Mouse (Mus musculus): ENCODE measurements around the gene Mroh8. TPM values are rescaled to one million over a fixed set of nuclear protein-coding genes. Genes with fewer than 3 reads are reported as not detected.

Gene Mroh8
- total and polyA plus RNA-seq, 2 experiments from 2014 or later = 0.20 to 0.69 TPM

GRCm38 (mm10) chr2:157283321-157283720 lies 4.0 kb upstream of the Mroh8 start:
- Histone ChIP-seq H3K4me2 (ENCODE audit: low read depth, low read length) (no peak overlapping the region), H3K4me3 (ENCODE audit: low read depth, low read length) (no peak overlapping the region), H3K4me1 (ENCODE audit: control insufficient read depth, insufficient read depth) (peaks cover 14% of the 10 kb centered on the region; the same call in 1 of the 2 replicates), H3K27me3 (ENCODE audit: control insufficient read depth, insufficient read depth, low read length) (no peaks in the 10 kb centered on the region), H3K9me3 (replicated peaks; ENCODE audit: control insufficient read depth, low read length) (no peaks in the 10 kb centered on the region), H3K9ac (replicated peaks; ENCODE audit: low read depth, low read length) (no peak overlapping the region), H3K27ac (ENCODE audit: low read depth) (no peak overlapping the region), H3K36me3 (replicated peaks; ENCODE audit: control insufficient read depth, insufficient read depth, low read length) (peaks cover 13% of the 10 kb centered on the region)
- ATAC-seq (ENCODE audit: insufficient read depth, low read depth) (no peak), DNase-seq (ENCODE audit: low spot score) (no peak)
- TF ChIP-seq EP300 (IDR thresholded peaks at IDR 0.05; ENCODE audit: low read depth) (no peak), CTCF (IDR thresholded peaks at IDR 0.05; ENCODE audit: low read depth) (no peak)
- WGBS = 83% methylated on average over 6 of the region's 6 CpGs

- under 1% methylated on average over 64 of the region's 64 CpGs for WGBS
- peak; percentile 100 for ATAC-seq (ENCODE audit: insufficient read depth, low read depth)
- TF ChIP-seq EP300 (IDR thresholded peaks at IDR 0.05; ENCODE audit: low read depth) (peak; percentile 49; the same call in 1 of the 2 replicates), CTCF (IDR thresholded peaks at IDR 0.05; ENCODE audit: low read depth) (no peak)
- Histone ChIP-seq H3K27ac (ENCODE audit: low read depth) (peak within 1 kb of the TSS; percentile 97), H3K9me3 (replicated peaks; ENCODE audit: control insufficient read depth, low read length) (no peaks in the 10 kb centered on the region), H3K4me3 (ENCODE audit: low read depth, low read length) (peak within 1 kb of the TSS; percentile 99), H3K9ac (replicated peaks; ENCODE audit: low read depth, low read length) (peak within 1 kb of the TSS; percentile 96), H3K27me3 (ENCODE audit: control insufficient read depth, insufficient read depth, low read length) (no peaks in the 10 kb centered on the region), H3K4me2 (ENCODE audit: low read depth, low read length) (peak within 1 kb of the TSS; percentile 87), H3K4me1 (ENCODE audit: control insufficient read depth, insufficient read depth) (peaks cover 14% of the 10 kb centered on the region; the same call in 1 of the 2 replicates), H3K36me3 (replicated peaks; ENCODE audit: control insufficient read depth, insufficient read depth, low read length) (no peaks in the 10 kb centered on the region)
- DNase-seq (ENCODE audit: low spot score) = peak; percentile 95
Observed at GRCm38 (mm10) chr2:157278717-157279415, 483 bp downstream of the Mroh8 start, which contains the start of gene Rpn2. Gene Rpn2 (plus strand): TSS chr2:157279017.

- no peak for DNase-seq (ENCODE audit: low spot score)
- no peaks in the 10 kb centered on the region for H3K36me3 ChIP-seq (replicated peaks; ENCODE audit: control insufficient read depth, insufficient read depth, low read length)
- no peaks in the 10 kb centered on the region for H3K9me3 ChIP-seq (replicated peaks; ENCODE audit: control insufficient read depth, low read length)
- no peak overlapping the region for H3K4me3 ChIP-seq (ENCODE audit: low read depth, low read length)
- H3K4me2 ChIP-seq (ENCODE audit: low read depth, low read length) = no peak overlapping the region
- 54% methylated on average over 6 of the region's 6 CpGs for WGBS
- H3K27ac ChIP-seq (ENCODE audit: low read depth) = no peak overlapping the region
- ATAC-seq (ENCODE audit: insufficient read depth, low read depth) = no peak
- no peaks in the 10 kb centered on the region for H3K27me3 ChIP-seq (ENCODE audit: control insufficient read depth, insufficient read depth, low read length)
- TF ChIP-seq EP300 (IDR thresholded peaks at IDR 0.05; ENCODE audit: low read depth) = no peak
- no peak for TF ChIP-seq CTCF (IDR thresholded peaks at IDR 0.05; ENCODE audit: low read depth)
- no peaks in the 10 kb centered on the region for H3K4me1 ChIP-seq (ENCODE audit: control insufficient read depth, insufficient read depth)
- no peak overlapping the region for H3K9ac ChIP-seq (replicated peaks; ENCODE audit: low read depth, low read length)
Observed at GRCm38 (mm10) chr2:157263832-157264231, 15.5 kb downstream of the Mroh8 start.

GRCm38 (mm10) chr2:157263101-157263500 lies 16.2 kb downstream of the Mroh8 start:
- Histone ChIP-seq H3K27ac (ENCODE audit: low read depth) (no peak overlapping the region), H3K4me3 (ENCODE audit: low read depth, low read length) (no peak overlapping the region), H3K4me1 (ENCODE audit: control insufficient read depth, insufficient read depth) (no peaks in the 10 kb centered on the region), H3K4me2 (ENCODE audit: low read depth, low read length) (no peak overlapping the region), H3K27me3 (ENCODE audit: control insufficient read depth, insufficient read depth, low read length) (no peaks in the 10 kb centered on the region), H3K9ac (replicated peaks; ENCODE audit: low read depth, low read length) (no peak overlapping the region), H3K9me3 (replicated peaks; ENCODE audit: control insufficient read depth, low read length) (no peaks in the 10 kb centered on the region), H3K36me3 (replicated peaks; ENCODE audit: control insufficient read depth, insufficient read depth, low read length) (no peaks in the 10 kb centered on the region)
- TF ChIP-seq CTCF (IDR thresholded peaks at IDR 0.05; ENCODE audit: low read depth) (no peak), EP300 (IDR thresholded peaks at IDR 0.05; ENCODE audit: low read depth) (no peak)
- 85% methylated on average over 1 of the region's 1 CpGs for WGBS
- DNase-seq (ENCODE audit: low spot score) (no peak), ATAC-seq (ENCODE audit: insufficient read depth, low read depth) (no peak)

GRCm38 (mm10) chr2:157262506-157262905 lies 16.8 kb downstream of the Mroh8 start:
- no peak for TF ChIP-seq CTCF (IDR thresholded peaks at IDR 0.05; ENCODE audit: low read depth)
- TF ChIP-seq EP300 (IDR thresholded peaks at IDR 0.05; ENCODE audit: low read depth) = no peak
- Histone ChIP-seq H3K27me3 (ENCODE audit: control insufficient read depth, insufficient read depth, low read length) (no peaks in the 10 kb centered on the region), H3K4me2 (ENCODE audit: low read depth, low read length) (no peak overlapping the region), H3K36me3 (replicated peaks; ENCODE audit: control insufficient read depth, insufficient read depth, low read length) (no peaks in the 10 kb centered on the region), H3K27ac (ENCODE audit: low read depth) (no peak overlapping the region), H3K4me1 (ENCODE audit: control insufficient read depth, insufficient read depth) (no peaks in the 10 kb centered on the region), H3K9me3 (replicated peaks; ENCODE audit: control insufficient read depth, low read length) (no peaks in the 10 kb centered on the region), H3K4me3 (ENCODE audit: low read depth, low read length) (no peak overlapping the region), H3K9ac (replicated peaks; ENCODE audit: low read depth, low read length) (no peak overlapping the region)
- DNase-seq (ENCODE audit: low spot score) (no peak), ATAC-seq (ENCODE audit: insufficient read depth, low read depth) (no peak)
- WGBS = 57% methylated on average over 9 of the region's 9 CpGs

- WGBS = 78% methylated on average over 5 of the region's 5 CpGs
- Histone ChIP-seq H3K9me3 (replicated peaks; ENCODE audit: control insufficient read depth, low read length) (no peaks in the 10 kb centered on the region), H3K36me3 (replicated peaks; ENCODE audit: control insufficient read depth, insufficient read depth, low read length) (no peaks in the 10 kb centered on the region), H3K9ac (replicated peaks; ENCODE audit: low read depth, low read length) (no peak overlapping the region), H3K4me2 (ENCODE audit: low read depth, low read length) (no peak overlapping the region), H3K27me3 (ENCODE audit: control insufficient read depth, insufficient read depth, low read length) (no peaks in the 10 kb centered on the region), H3K27ac (ENCODE audit: low read depth) (no peak overlapping the region), H3K4me1 (ENCODE audit: control insufficient read depth, insufficient read depth) (no peaks in the 10 kb centered on the region), H3K4me3 (ENCODE audit: low read depth, low read length) (no peak overlapping the region)
- TF ChIP-seq CTCF (IDR thresholded peaks at IDR 0.05; ENCODE audit: low read depth) (no peak), EP300 (IDR thresholded peaks at IDR 0.05; ENCODE audit: low read depth) (no peak)
- DNase-seq (ENCODE audit: low spot score) (no peak), ATAC-seq (ENCODE audit: insufficient read depth, low read depth) (no peak)
Observed at GRCm38 (mm10) chr2:157261930-157262329, 17.4 kb downstream of the Mroh8 start.
